9 mouse cellular contexts compared by ENCODE assay signal in genomic region chr5:24724805-24725204, GRCm38 (mm10). TPM values are rescaled to one million over a fixed set of nuclear protein-coding genes. Genes with fewer than 3 reads are reported as not detected.
DNase-seq lines count a peak whose midpoint lies in the region; ATAC-seq and TF ChIP-seq lines count a peak whose summit lies in the region.
"Had no signal": no experiment of that assay in that cellular context is flagged by ENCODE, and none has a peak within 500 bp of the region (broad histone marks: within the 10 kb centered on the region; RNA-seq: fewer than 3 reads in every experiment).

No protein-coding gene starts in this region.

- H3K9me3 ChIP-seq in kidney, embryonic 16.5 days (ENCODE audit: low read length): no peaks in the 10 kb centered on the region
- H3K9me3 ChIP-seq in embryonic facial prominence, embryonic 14.5 days (ENCODE audit: control insufficient read depth, low read length): no peaks in the 10 kb centered on the region
- H3K9me3 ChIP-seq in hindbrain, embryonic 16.5 days (ENCODE audit: control insufficient read depth, low read length): no peaks in the 10 kb centered on the region
- H3K9me3 ChIP-seq in midbrain, postnatal 0 days (ENCODE audit: low read length): no peaks in the 10 kb centered on the region
- H3K9me3 ChIP-seq: G1E had no signal

- DNase-seq in kidney, adult 9 months: no peak
- DNase-seq in embryonic facial prominence, embryonic 14.5 days (ENCODE audit: low spot score): peak; percentile 62
- no peak for DNase-seq in midbrain, postnatal 0 days (ENCODE audit: low spot score)
- DNase-seq in right cerebral cortex, postnatal 4 days: no peak
- DNase-seq in right cerebral cortex, postnatal 36 days (ENCODE audit: low spot score in 2 of 2): no peak

- H3K4me1 ChIP-seq in kidney, embryonic 16.5 days (ENCODE audit: insufficient read depth, low read length): peaks cover 37% of the 10 kb centered on the region
- peaks cover 31% of the 10 kb centered on the region for H3K4me1 ChIP-seq in embryonic facial prominence, embryonic 14.5 days (ENCODE audit: control insufficient read depth, insufficient read depth, low read length)
- peaks cover 8% of the 10 kb centered on the region for H3K4me1 ChIP-seq in hindbrain, embryonic 16.5 days (ENCODE audit: control insufficient read depth, insufficient read depth, low read depth, low read length)
- H3K4me1 ChIP-seq in midbrain, postnatal 0 days (ENCODE audit: insufficient read depth, low read length): no peaks in the 10 kb centered on the region

- no peak for TF ChIP-seq CTCF in midbrain, postnatal 0 days (IDR thresholded peaks at IDR 0.05)

- WGBS in kidney, embryonic 16.5 days: 38% methylated on average over 5 of the region's 5 CpGs
- WGBS in embryonic facial prominence, embryonic 14.5 days: 24% methylated on average over 5 of the region's 5 CpGs
- WGBS in hindbrain, embryonic 16.5 days: 60% methylated on average over 5 of the region's 5 CpGs
- 42% methylated on average over 5 of the region's 5 CpGs for WGBS in midbrain, postnatal 0 days

- peak; percentile 77 for ATAC-seq in kidney, embryonic 16.5 days (ENCODE audit: low FRiP score, low TSS enrichment)
- peak; percentile 68 for ATAC-seq in embryonic facial prominence, embryonic 14.5 days (ENCODE audit: low read depth)
- no peak for ATAC-seq in hindbrain, embryonic 16.5 days
- no peak for ATAC-seq in midbrain, postnatal 0 days (ENCODE audit: low FRiP score)
- ATAC-seq in inflammation-experienced regulatory T-cells, adult 6 months: no peak

- H3K9ac ChIP-seq in kidney, embryonic 16.5 days (replicated peaks; ENCODE audit: low read length): peak overlapping the region; percentile 24
- H3K9ac ChIP-seq in embryonic facial prominence, embryonic 14.5 days (ENCODE audit: low read depth, low read length): peak overlapping the region; percentile 4; the same call in 1 of the 2 replicates
- H3K9ac ChIP-seq in hindbrain, embryonic 16.5 days (ENCODE audit: low read depth, low read length): peak overlapping the region; percentile 31; the same call in 1 of the 2 replicates
- no peak overlapping the region for H3K9ac ChIP-seq in midbrain, postnatal 0 days (replicated peaks; ENCODE audit: low read length, poor library complexity, severe bottlenecking)

- H3K4me2 ChIP-seq in kidney, embryonic 16.5 days (replicated peaks; ENCODE audit: low read depth, low read length): 0 out of 2 replicates have a peak overlapping the region, but pooled peaks have one; percentile 8
- no peak overlapping the region; the same call in 1 of the 2 replicates for H3K4me2 ChIP-seq in embryonic facial prominence, embryonic 14.5 days (ENCODE audit: low read depth, low read length)
- no peak overlapping the region for H3K4me2 ChIP-seq in hindbrain, embryonic 16.5 days (ENCODE audit: low read length)
- H3K4me2 ChIP-seq in midbrain, postnatal 0 days (ENCODE audit: low read depth, low read length, poor library complexity, severe bottlenecking): no peak overlapping the region

- peaks cover 10% of the 10 kb centered on the region for H3K36me3 ChIP-seq in kidney, embryonic 16.5 days (ENCODE audit: insufficient read depth, low read length)
- peaks cover 27% of the 10 kb centered on the region for H3K36me3 ChIP-seq in embryonic facial prominence, embryonic 14.5 days (ENCODE audit: control insufficient read depth, insufficient read depth, low read length)
- H3K36me3 ChIP-seq in hindbrain, embryonic 16.5 days (ENCODE audit: control insufficient read depth, insufficient read depth, low read length): no peaks in the 10 kb centered on the region
- no peaks in the 10 kb centered on the region for H3K36me3 ChIP-seq in midbrain, postnatal 0 days (ENCODE audit: insufficient read depth, low read length)
- H3K36me3 ChIP-seq: G1E had no signal

- no peak overlapping the region for H3K4me3 ChIP-seq in kidney, embryonic 16.5 days (ENCODE audit: low read length)
- no peak overlapping the region for H3K4me3 ChIP-seq in embryonic facial prominence, embryonic 14.5 days (ENCODE audit: low read depth, low read length)
- H3K4me3 ChIP-seq in hindbrain, embryonic 16.5 days (ENCODE audit: low read length): no peak overlapping the region
- H3K4me3 ChIP-seq in midbrain, postnatal 0 days (ENCODE audit: low read depth, low read length): no peak overlapping the region

- peak overlapping the region; percentile 88 for H3K27ac ChIP-seq in kidney, embryonic 16.5 days (ENCODE audit: low read length)
- H3K27ac ChIP-seq in embryonic facial prominence, embryonic 14.5 days (replicated peaks; ENCODE audit: low read depth, low read length): peak overlapping the region; percentile 84
- H3K27ac ChIP-seq in hindbrain, embryonic 16.5 days (ENCODE audit: low read depth, low read length): peak overlapping the region; percentile 65
- H3K27ac ChIP-seq in midbrain, postnatal 0 days (ENCODE audit: low read depth, low read length): peak overlapping the region; percentile 27; the same call in 1 of the 2 replicates

- H3K27me3 ChIP-seq in kidney, embryonic 16.5 days (ENCODE audit: insufficient read depth, low read length): no peaks in the 10 kb centered on the region
- no peaks in the 10 kb centered on the region for H3K27me3 ChIP-seq in embryonic facial prominence, embryonic 14.5 days (replicated peaks; ENCODE audit: control insufficient read depth, insufficient read depth, low read length)
- H3K27me3 ChIP-seq in hindbrain, embryonic 16.5 days (replicated peaks; ENCODE audit: control insufficient read depth, insufficient read depth, low read length): peaks cover 7% of the 10 kb centered on the region
- H3K27me3 ChIP-seq in midbrain, postnatal 0 days (ENCODE audit: insufficient read depth, low read length): peaks cover 8% of the 10 kb centered on the region

RNA-seq across cellular contexts. Expression of gene Wdr86, which starts 5.7 kb away (rescaled TPM):
- polyA plus RNA-seq in kidney, embryonic 16.5 days (2015; fragmentation: Nextera tagmentation; extraction: Ambion mirVana): 35.4 and 35.9 TPM in 2 replicates
- polyA plus RNA-seq in embryonic facial prominence, embryonic 14.5 days (2014; fragmentation: Nextera tagmentation; extraction: Ambion mirVana): 21.8 and 31.1 TPM in 2 replicates
- polyA plus RNA-seq in hindbrain, embryonic 16.5 days (2015; fragmentation: Nextera tagmentation; extraction: Ambion mirVana): 8.0 and 10.7 TPM in 2 replicates
- total RNA-seq in midbrain, postnatal 0 days (2014; rRNA removed): 13.4 and 16.5 TPM in 2 replicates
- 6.7 and 7.0 TPM in 2 replicates for polyA plus RNA-seq in midbrain, postnatal 0 days (2015; fragmentation: Nextera tagmentation; extraction: Ambion mirVana)
- under 1 TPM in 2 of 3 experiments, not detected in 1; 0.23 to 0.80 TPM for polyA plus RNA-seq in inflammation-experienced regulatory T-cells, adult 6 months (2017; shearing (Covaris generic))
- polyA plus RNA-seq: G1E had no signal

RNA-seq across cellular contexts. Expression of gene Crygn, which starts 33.0 kb away (rescaled TPM):
- polyA plus RNA-seq in kidney, embryonic 16.5 days (2015; fragmentation: Nextera tagmentation; extraction: Ambion mirVana): 1.5 and 3.9 TPM in 2 replicates
- polyA plus RNA-seq in embryonic facial prominence, embryonic 14.5 days (2014; fragmentation: Nextera tagmentation; extraction: Ambion mirVana): 4.1 TPM in 1 of 2 replicates, not detected in the other
- polyA plus RNA-seq in hindbrain, embryonic 16.5 days (2015; fragmentation: Nextera tagmentation; extraction: Ambion mirVana): 1.3 and 1.6 TPM in 2 replicates
- total RNA-seq in midbrain, postnatal 0 days (2014; rRNA removed): not detected in 2 replicates
- 2.1 and 5.0 TPM in 2 replicates for polyA plus RNA-seq in midbrain, postnatal 0 days (2015; fragmentation: Nextera tagmentation; extraction: Ambion mirVana)
- 1 to 10 TPM in 1 of 3 experiments, not detected in 2; 3.2 TPM for polyA plus RNA-seq in inflammation-experienced regulatory T-cells, adult 6 months (2017; shearing (Covaris generic))
- total RNA-seq: G1E had no signal

RNA-seq across cellular contexts. Expression of gene Nub1, which starts 39.5 kb away (rescaled TPM):
- polyA plus RNA-seq in kidney, embryonic 16.5 days (2015; fragmentation: Nextera tagmentation; extraction: Ambion mirVana): 39.9 and 43.3 TPM in 2 replicates
- 34.8 and 38.1 TPM in 2 replicates for polyA plus RNA-seq in embryonic facial prominence, embryonic 14.5 days (2014; fragmentation: Nextera tagmentation; extraction: Ambion mirVana)
- 48.8 and 49.5 TPM in 2 replicates for polyA plus RNA-seq in hindbrain, embryonic 16.5 days (2015; fragmentation: Nextera tagmentation; extraction: Ambion mirVana)
- 44.9 and 45.3 TPM in 2 replicates for total RNA-seq in midbrain, postnatal 0 days (2014; rRNA removed)
- 45.1 and 45.9 TPM in 2 replicates for polyA plus RNA-seq in midbrain, postnatal 0 days (2015; fragmentation: Nextera tagmentation; extraction: Ambion mirVana)
- polyA plus RNA-seq in inflammation-experienced regulatory T-cells, adult 6 months (2017; shearing (Covaris generic)): 10 to 100 TPM; 63.3 to 79.7 (median 76.0) TPM

Comparison
In these comparisons a context has a peak if more than half of its experiments do, and no peak if none do; other contexts are left out.
1. ATAC-seq: peak in kidney, embryonic 16.5 days (single experiment) and embryonic facial prominence, embryonic 14.5 days (single experiment); none in hindbrain, embryonic 16.5 days (single experiment), midbrain, postnatal 0 days (single experiment) and inflammation-experienced regulatory T-cells, adult 6 months (single experiment).
2. H3K27ac ChIP-seq: peak in every context shown above with its lines; median percentile 88 in kidney, embryonic 16.5 days; 84 in embryonic facial prominence, embryonic 14.5 days; 65 in hindbrain, embryonic 16.5 days; 27 in midbrain, postnatal 0 days.